Mouse (Mus musculus) spleen, adult 18-20 months (tissue): Measurements from ENCODE around the gene Eapp.
"Not testable (repeated sequence)": the region's sequence is repeated elsewhere in the genome, so short reads cannot be mapped to it uniquely, and the experiment has no call there.

Experiments used
- DNase-seq, 2 experiments: peaks; one replicate each; pipeline ENCODE4 v3.0.0; 2022; ENCODE audit warnings: mixed read lengths in 2 of 2

The Eapp gene

GRCm38 (mm10) chr12:54676709-54677108, 19.0 kb downstream of the Eapp start:
- no peak for DNase-seq

GRCm38 (mm10) chr12:54675396-54675795, 20.3 kb downstream of the Eapp start:
- no peak for DNase-seq

- no peak for DNase-seq
These were observed 24.4 kb downstream of the Eapp start for GRCm38 (mm10) chr12:54671262-54671661.

DNA sequence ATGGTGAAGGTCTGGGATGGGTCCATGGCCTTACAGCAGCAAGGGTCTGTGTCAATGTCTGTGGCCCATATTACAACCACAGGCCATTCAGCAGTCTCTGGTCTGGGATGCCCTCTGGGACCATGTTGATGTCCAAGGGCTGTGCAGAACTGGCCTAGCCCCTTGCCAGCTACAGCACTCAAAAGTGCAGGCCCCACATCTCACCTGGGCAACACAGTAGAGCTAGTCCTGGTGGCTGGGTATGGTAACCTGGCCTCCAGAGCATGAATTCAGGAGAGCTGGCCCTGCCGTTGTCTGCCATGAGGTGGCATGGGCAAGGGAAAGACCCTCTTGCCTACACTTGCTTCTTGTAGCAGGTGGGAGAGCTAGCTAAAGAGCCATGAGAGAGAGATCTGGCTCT, 27.6 kb downstream of the Eapp start:
- no peak for DNase-seq

- DNase-seq: no peak
These were observed 30.2 kb downstream of the Eapp start for GRCm38 (mm10) chr12:54665526-54665925.

- not testable (repeated sequence) for DNase-seq
These were observed 34.2 kb downstream of the Eapp start for GRCm38 (mm10) chr12:54661470-54661869.

GRCm38 (mm10) chr12:54659901-54660300, 35.8 kb downstream of the Eapp start:
- DNase-seq: no peak

DNA sequence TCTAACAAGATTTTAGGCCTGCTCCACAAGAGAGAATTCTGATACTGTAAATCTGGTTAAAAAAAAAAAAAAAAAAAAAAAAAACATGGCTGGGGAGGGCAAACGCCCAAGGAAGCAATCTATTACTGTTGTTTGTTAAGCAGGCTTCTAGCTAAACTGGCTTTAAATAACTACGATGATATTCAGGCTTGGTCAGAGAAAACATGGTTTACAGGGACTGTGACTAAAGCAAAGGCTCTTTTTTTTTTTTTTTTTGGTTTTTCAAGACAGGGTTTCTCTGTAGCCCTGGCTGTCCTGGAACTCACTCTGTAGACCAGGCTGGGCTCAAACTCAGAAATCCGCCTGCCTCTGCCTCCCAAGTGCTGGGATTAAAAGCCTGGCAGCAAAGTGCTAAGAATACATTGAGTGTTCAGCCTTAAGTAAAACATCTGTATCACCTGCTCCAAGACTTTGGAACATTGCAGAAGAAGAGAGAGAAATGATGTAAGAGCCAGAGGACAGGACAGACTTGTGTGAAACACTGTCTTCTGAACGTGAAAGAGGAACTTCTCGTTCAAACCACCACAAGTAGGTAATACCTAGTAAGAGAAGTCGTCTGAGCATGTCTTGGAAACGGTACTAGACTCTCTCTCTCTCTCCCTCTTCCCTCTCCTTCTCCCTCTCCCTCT, 37.1 kb downstream of the Eapp start:
- DNase-seq: no peak

- DNase-seq: no peak
These were observed 37.7 kb downstream of the Eapp start for GRCm38 (mm10) chr12:54657951-54658350.

DNA sequence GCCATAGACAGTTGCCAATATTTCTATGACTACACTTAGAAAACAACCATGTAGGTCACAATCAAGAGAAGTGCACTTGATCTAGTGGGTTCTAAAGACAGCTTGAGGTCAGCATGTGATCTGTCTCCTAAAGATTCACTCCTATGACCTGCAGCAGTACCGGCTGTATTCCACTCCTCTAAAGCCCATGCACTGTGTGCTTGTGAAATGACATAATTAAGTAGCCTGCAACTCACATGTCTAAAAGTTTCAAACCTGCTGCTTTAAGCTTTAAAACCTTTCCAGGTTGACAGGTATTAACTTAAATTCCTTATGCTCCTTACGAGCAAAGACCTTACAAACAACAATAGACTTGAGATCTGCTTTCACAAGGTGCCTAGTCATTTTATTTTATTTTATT, 38.5 kb downstream of the Eapp start:
- DNase-seq: no peak

DNA sequence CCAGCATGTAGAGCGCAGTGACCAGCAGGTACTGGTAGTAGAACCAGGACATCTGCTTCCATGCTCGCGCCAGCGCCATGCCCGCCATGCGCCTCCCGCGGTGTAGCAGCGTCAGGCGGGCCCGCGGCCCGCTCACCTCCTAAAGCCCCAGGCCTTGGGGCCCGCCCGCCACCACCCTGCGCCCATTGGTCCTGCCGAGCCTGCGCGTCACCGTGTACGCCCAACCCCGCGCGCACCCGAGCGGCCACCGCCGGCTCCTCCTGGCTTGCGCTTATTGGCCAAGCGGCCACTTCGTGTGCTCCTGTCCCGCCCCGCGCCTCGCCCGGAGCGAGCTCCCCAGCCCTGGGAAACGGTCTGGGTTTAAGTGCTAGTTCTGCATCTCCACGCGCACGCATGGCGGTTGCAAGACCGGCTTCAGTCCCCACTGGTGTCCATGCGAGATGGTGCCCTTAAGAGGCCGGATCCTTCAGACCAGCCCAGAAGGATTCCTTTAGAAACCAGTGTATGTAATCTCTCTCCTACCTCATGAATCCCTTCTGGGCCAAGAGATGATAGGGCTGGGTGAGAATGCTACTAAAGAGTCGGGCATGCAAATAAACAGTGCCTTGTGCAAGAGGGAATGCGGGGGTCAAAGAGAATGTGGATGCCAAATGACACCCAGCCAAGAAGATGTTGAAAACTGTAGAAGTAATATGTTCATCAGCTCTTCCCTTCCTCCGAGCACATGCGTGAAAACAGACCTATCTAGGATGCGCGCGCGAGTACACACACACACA, 39.1 kb downstream of the Eapp start, which contains the start of gene Sptssa:
Gene Sptssa (minus strand): TSS at position 178 of the 776 bp plus-strand sequence.
- peak; percentile 90 to 93 for DNase-seq

DNA sequence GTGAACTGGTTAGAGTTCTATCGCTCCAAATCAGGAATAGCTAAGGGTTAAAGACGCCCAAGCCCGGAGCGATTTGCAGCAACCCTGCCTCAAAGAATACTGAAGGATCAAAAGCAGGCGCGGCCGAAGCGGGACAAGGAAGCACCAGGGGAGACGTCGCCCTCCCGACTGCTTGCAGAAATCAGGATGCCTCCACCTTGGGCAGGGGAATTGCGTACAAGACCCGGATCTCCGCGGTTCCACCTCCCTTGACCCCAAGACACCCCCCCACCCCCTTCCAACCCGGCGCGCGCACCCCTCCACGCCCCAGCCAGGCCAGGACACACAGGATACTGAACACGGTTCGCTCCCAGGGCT, 39.7 kb downstream of the Eapp start:
- DNase-seq: no peak

DNA sequence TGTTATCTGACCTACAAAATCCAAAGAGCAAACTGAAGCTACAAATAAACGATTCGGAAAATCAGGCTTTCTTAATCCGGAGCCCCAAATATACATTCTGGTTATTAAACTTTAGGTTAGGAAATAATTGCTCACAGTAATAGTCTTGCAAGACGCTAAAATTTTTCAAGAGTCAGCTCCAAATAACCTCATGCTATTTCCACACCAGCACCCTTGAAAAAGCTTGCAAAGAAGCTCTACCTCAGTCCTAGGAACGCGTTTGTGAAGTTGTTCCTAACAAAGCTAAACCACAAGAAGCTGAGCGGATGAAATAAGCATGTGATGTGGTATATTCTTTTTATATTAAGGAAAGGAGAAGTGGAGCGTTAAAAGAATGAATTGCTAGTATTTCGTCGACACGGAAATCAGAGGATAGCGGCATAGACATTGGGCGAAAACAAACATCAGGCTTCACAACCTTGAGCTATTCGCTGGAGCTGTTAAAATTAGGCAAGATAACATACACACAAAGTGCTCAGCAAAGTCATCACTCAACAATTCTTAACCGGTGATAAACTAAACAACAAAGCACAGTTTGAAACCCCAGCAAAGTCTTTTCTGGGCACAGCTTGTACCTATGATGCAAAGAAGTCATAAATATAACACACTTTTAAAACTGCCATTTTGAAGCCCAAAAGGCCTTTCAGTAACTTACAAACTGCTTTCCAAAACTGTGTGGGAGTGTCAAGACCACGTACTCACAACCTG, 40.2 kb downstream of the Eapp start:
- no peak for DNase-seq

- no peak for DNase-seq
These were observed 41.0 kb downstream of the Eapp start for GRCm38 (mm10) chr12:54654741-54655140.

GRCm38 (mm10) chr12:54654141-54654540, 41.6 kb downstream of the Eapp start:
- DNase-seq: no peak

DNA sequence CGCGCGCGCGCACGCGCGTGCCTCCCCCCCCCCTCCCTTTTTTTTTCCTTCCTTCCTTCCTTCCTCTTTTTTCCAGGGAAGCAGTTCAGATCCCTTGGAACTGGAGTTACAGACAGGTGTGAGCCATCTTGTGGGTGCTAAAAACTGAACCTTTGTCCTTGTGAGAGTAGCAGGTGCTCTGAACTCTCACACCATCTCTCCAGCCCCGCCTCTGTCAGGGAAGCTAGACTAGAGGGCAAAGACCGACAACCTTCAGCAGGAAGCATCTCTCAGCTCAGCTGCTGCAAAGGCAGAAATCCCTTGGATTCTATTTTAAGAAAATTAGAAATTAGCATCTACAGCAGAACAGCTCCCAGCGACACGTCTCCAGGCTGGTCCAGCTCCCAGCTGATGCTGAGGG, 43.4 kb downstream of the Eapp start:
- no peak for DNase-seq

DNA sequence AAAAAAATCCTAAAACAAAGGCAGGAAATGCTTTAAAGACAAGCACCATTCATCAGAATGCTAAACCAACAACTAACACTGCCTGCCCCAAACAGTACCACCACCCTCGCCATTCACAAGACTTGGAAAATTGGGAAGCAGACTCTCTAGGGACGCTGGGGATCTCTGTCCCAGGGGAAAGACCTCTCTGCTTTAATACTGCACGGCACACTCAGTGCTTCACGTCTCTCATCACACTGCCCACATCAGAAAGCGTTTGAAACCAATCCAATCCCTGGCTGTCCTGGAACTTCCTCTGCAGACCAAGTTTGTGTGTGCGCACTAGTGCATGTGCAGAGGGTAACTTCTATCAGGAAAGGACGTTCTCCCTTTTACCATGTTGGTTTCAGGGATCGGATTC, 43.9 kb downstream of the Eapp start:
- DNase-seq: no peak

GRCm38 (mm10) chr12:54651158-54651557, 44.5 kb downstream of the Eapp start:
- no peak for DNase-seq

GRCm38 (mm10) chr12:54644947-54645346, 50.8 kb downstream of the Eapp start:
- no peak for DNase-seq

DNA sequence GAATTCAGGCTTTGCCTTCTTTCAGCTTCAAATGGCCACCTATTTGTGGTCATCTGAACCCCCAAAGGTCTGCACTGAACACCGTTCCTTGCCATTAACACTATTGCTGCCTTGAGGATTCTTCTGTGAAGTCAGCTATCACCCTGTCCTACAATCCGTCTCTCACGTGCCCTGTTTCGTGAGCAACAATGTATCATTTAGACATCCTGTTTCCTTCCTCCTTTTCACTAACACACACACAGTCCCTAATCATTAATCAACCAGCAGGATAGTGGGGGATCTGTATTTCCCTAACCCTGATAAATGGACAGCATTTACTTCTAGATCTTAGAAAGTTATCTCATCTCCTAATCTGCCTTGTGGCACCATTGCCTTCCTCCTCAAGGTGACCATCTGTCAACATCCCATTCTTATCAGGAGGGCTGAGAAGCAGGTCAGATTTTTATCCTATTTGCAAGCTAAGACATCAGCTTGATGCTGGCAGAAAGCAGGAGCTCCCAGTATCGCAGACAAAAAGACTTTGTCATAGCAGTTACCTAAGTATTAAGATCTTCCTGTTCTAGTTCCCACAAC, 52.3 kb downstream of the Eapp start:
- DNase-seq: no peak

- DNase-seq: no peak
These were observed 54.3 kb downstream of the Eapp start for GRCm38 (mm10) chr12:54641374-54641773.

DNA sequence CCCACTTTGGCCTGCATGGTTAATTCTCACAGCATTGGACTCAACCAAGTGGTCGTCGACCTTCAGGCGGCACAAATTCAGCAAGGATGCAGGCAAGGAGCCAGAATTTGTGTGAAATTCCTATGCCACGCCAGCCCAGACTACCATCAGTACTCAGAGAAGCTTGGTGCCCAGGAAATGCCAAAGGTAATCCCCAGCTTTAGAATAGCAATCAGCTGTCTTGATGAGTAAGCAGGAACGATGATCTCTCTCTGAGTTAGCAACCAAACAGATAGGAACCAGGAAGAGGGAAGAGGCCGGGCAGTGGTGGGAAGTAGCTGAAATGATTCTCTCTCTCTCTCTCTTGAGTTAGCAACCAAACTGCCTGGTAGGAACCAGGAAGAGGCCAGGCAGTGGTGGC, 55.4 kb downstream of the Eapp start:
- no peak for DNase-seq

- no peak for DNase-seq
These were observed 58.7 kb downstream of the Eapp start for GRCm38 (mm10) chr12:54637033-54637432.
